Mouse (Mus musculus): ENCODE measurements around the gene Hcn2.

Hcn2 gene

GRCm38 (mm10) chr10:79716254-79716987 is at the start of gene Hcn2:
Gene Hcn2 (plus strand): TSS chr10:79716634.
- peak in 1 of 2 experiments; percentile 74 for DNase-seq (ENCODE audit: inconsistent age in 2 of 2, low spot score in 1 of 2)

GRCm38 (mm10) chr10:79668076-79668475 is 48.4 kb upstream of the Hcn2 start:
- DNase-seq (ENCODE audit: inconsistent age in 2 of 2, low spot score in 1 of 2) = peak in 1 of 2 experiments; percentile 46

GRCm38 (mm10) chr10:79668771-79669575 is 47.5 kb upstream of the Hcn2 start, which contains the start of gene Tpgs1:
Gene Tpgs1 (plus strand): TSS chr10:79669369.
- DNase-seq (ENCODE audit: inconsistent age in 2 of 2, low spot score in 1 of 2) = peak; percentile 91 to 98

GRCm38 (mm10) chr10:79669576-79670057 is 46.8 kb upstream of the Hcn2 start:
- DNase-seq (ENCODE audit: inconsistent age in 2 of 2, low spot score in 1 of 2) = peak; percentile 80 to 91

DNA sequence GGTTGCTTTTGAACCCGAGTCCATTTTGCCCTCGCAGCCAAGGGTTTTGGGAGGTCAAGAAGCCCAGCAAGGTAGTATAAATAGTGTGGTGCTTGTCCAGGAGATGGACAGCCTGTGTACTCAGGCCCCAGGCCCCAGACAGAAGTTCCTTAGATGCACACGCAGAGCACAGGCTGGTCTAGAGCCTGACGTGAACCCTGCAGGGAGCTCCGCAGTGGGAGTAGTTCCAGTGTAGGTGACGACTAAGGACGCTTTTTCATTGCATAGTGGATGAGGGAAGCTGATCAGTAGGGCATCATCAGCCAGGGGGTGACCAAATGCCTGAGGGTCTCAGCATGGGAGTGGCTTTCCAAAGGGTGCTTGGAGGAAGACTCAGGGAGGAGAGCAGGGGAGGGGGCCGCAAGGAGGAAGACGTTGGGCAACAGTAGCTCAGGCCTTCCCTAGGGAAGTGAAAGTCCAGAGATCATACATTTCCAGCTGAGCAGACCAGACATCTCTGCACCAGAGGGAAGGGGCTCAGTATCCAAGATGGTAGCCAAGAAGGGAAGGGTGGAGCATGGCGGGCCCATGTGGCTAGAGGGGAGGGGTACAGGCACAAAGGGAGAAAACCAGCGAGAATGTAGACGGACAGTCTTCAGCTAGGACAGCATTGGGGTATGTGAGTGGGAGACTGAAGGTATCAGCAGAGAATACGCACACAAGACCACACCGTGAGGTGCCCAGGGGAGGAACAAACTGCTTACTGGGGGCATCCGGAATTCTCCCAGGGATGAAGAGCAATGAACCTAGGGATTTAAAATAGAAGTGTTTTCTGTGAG is 46.2 kb upstream of the Hcn2 start:
- peak in 1 of 2 experiments; percentile 58 for DNase-seq (ENCODE audit: inconsistent age in 2 of 2, low spot score in 1 of 2)

GRCm38 (mm10) chr10:79671396-79672087 is 44.9 kb upstream of the Hcn2 start:
- DNase-seq (ENCODE audit: inconsistent age in 2 of 2, low spot score in 1 of 2) = peak in 1 of 2 experiments; percentile 18

- peak in 1 of 2 experiments; percentile 26 for DNase-seq (ENCODE audit: inconsistent age in 2 of 2, low spot score in 1 of 2)
Observed at GRCm38 (mm10) chr10:79672088-79672455, 44.4 kb upstream of the Hcn2 start.

DNA sequence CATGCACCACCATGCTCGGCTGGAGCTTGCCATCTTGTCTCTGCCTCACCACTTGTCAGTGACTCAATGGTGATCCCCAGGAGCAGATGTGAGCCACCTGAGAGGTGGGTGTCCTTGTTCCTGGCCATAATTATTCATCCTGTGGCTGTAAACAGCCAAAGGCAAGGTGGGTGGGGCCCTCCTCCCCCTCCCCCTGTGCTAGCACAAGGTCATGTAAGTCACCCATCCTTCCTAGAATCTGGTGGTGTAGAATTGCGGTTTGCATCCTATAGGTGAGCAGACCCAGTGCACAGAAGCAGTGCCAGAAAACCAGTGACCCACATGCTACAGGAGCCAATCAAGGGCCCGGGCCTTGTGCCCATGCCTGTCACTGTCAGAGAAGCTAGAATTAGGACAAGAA is 43.4 kb upstream of the Hcn2 start:
- DNase-seq (ENCODE audit: inconsistent age in 2 of 2, low spot score in 1 of 2) = peak in 1 of 2 experiments; percentile 26

DNA sequence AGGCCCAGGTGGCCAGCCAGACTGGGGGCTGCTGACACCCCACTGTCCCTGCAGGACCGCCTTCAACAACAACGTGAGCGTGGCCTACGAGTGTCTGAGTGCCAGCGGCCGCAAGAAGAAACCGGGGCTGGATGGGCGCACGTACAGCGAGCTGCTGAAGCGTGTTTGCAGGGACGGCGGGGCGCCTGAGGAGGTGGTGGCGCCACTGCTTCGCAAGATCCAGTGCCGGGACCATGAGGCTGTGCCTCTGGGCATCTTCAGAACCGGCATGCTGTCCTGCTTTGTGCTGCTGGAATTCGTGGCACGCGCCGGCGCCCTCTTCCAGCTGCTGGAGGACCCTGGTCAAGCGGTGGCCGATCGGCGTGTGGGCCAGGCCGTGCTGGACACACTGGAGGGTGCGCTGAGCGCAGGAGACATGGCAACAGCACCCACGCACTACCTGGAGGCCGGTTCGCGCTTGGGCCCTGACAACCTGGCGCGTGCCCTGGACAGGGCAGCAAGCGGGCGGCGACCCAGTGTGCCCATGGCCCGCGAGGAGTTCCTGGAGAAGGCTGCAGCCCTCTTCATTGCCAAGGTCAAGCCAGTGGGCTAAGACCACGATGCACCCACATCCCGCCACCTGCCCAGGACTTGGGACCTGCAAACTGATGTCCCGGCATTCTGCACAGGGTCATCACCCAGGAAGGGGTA is 40.9 kb upstream of the Hcn2 start:
- peak in 1 of 2 experiments; percentile 32 for DNase-seq (ENCODE audit: inconsistent age in 2 of 2, low spot score in 1 of 2)

GRCm38 (mm10) chr10:79680606-79681495 is 35.6 kb upstream of the Hcn2 start:
- DNase-seq (ENCODE audit: inconsistent age in 2 of 2, low spot score in 1 of 2) = peak in 1 of 2 experiments; percentile 76

- peak; percentile 100 for DNase-seq (ENCODE audit: inconsistent age in 2 of 2, low spot score in 1 of 2)
Observed at GRCm38 (mm10) chr10:79681591-79682245, 34.7 kb upstream of the Hcn2 start, which contains the start of gene Cdc34. Gene Cdc34 (plus strand): TSS chr10:79682195.

DNA sequence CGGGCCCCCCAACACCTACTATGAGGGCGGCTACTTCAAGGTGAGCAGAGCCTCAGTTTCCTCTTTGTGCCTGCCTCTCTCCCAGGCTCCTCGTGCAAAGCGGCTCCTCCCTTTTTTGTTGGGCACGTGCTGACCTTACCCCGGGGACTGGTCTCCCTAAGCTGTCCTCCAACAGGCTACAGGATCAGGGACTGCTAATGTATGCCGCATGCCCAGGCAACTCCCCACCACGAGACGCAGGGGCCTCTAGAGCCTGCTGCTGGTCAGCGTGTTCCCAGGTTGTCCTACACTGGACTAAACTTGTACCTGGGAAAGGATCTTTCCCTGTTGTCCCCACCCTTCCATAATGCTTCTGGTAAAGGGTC is 33.9 kb upstream of the Hcn2 start:
- DNase-seq (ENCODE audit: inconsistent age in 2 of 2, low spot score in 1 of 2) = peak; percentile 66 to 82

DNA sequence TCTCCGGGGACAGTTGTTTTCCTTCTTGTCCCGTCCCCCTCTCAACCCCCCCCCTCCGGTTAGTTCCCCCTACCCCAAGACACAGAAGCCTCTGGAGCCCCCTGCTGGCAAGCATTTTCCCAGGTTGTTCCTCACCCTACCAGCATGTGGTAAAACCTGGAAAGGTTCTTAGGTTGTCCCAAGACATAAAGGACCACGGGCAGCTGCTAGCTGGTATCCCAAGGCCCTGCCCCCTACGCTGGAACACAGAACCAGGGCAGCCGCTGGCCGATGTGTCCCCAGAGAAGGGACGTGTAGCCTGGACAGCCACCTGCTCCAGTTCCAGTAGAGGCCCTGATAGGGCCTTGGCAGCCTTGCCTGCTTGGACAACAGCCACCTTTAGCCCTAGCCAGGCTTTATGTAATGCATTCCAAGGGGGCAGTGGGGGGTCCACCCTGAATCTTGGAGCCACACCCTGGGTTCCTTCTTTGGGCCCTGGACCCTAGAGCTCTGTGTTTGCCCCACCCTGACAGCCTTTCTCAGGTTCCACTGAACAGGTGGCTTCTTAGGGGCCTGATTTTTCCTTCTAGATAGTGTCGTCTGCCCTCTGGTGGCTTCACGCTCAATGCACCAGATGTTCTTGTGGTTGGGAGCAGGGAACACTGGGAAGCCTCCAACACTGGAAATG is 33.4 kb upstream of the Hcn2 start:
- peak; percentile 71 to 89 for DNase-seq (ENCODE audit: inconsistent age in 2 of 2, low spot score in 1 of 2)

DNA sequence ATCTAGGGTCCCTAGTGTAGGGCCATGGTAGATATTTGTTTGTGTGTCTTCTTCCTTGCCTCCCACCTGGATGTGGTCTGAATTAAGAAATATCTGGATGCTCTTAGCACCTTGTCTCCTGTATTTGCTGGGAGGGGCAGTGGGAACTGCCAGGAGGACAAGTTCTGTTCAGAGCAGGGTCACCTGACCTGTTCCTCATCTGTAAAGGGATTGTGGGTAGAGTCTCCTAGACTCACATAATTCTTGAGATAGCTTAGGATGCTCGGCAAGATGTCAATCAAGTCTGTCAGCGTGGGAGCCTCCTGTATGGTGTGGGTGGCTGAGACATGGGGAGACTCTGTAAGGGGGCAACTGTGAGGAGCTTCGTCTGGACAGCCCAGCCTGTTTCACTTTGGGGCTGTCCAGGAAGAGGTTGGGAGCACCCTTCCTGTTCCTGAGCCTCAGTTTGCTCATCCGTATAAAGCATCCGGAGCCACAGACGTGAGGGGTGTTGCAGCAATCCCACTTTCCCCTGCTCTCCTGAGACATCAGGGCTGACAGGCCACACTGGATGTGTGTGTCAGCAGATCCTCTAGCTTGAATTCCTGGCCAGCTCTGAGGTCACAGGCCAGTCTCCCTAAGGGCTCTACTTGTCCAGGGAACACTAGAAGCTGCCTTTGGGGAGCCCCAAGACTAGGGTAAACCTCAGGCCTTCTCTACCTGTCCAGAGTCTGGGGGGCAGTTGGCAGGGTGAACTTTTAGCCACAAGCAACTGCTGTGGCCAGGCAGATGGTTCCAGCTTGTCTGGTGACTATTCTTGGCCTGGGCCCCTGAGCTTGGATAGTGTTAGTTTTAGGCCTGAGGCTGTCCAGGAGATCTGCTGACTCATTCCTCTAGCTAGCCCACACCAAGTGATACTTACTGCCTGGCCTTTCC is 32.5 kb upstream of the Hcn2 start:
- DNase-seq (ENCODE audit: inconsistent age in 2 of 2, low spot score in 1 of 2) = peak in 1 of 2 experiments; percentile 76

DNA sequence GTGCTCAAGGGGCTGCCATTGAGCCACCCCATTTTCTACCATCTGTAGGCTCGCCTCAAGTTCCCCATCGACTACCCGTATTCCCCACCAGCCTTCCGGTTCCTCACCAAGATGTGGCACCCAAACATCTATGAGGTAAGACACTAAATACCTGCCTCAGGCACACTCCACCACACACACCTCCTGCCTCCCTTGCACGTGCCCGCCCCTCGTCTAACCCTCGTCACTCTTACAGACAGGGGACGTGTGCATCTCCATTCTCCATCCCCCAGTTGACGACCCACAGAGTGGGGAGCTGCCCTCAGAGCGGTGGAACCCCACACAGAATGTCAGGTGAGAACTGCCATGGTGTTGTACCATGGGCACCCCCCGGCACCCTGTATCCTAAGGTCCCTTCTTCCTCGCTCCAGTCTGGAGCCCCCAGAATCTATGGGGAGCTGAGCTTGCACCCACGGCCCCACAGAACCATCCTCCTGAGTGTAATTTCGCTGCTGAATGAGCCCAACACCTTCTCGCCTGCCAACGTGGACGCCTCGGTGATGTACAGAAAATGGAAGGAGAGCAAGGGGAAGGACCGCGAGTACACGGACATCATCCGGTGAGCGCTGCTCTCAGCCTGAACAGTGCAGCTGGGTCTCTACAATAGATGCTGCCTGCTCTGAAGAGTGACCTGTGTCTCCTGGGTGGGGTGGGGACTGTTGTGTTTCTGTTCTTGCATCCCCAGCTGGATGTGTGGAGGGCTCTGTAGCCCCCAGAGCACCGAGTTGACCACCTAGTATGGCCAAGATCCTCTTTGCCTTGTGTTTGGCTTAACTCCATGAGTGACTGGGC is 31.4 kb upstream of the Hcn2 start:
- no peak for DNase-seq (ENCODE audit: inconsistent age in 2 of 2, low spot score in 1 of 2)

GRCm38 (mm10) chr10:79686219-79686618 is 30.2 kb upstream of the Hcn2 start:
- no peak for DNase-seq (ENCODE audit: inconsistent age in 2 of 2, low spot score in 1 of 2)

Measured in adrenal gland, adult (tissue).